Mouse (Mus musculus) midbrain, postnatal 0 days (tissue): ENCODE results near the gene Coasy. TPM values are rescaled to one million over a fixed set of nuclear protein-coding genes. Genes with fewer than 3 reads are reported as not detected.

Source experiments
- ATAC-seq: fragments of 200-750 bp; cut with Nextera tagmentation; 2 replicates; pipeline ENCODE4 v1.8.0; 2017; ENCODE audit warnings: moderate number of reproducible peaks, mild to moderate bottlenecking, moderate TSS enrichment, moderate library complexity; ENCODE audit not compliant: low FRiP score
- DNase-seq: peaks from one replicate; pipeline ENCODE4 v3.0.0-alpha.2; 2015; ENCODE audit warnings: low spot score
- H3K27ac ChIP-seq: fragments of 300-500 bp; sonication (generic); 2 replicates; pipeline ENCODE4 v1.5.1; 2014; ENCODE audit warnings: low read depth, mild to moderate bottlenecking, low read length, mixed read lengths
- H3K27me3 ChIP-seq: fragments of 300-500 bp; sonication (generic); 2 replicates; pipeline ENCODE4 v1.6.1; 2014; ENCODE audit warnings: low read length, control low read depth, mixed read lengths; ENCODE audit not compliant: insufficient read depth
- H3K36me3 ChIP-seq: fragments of 300-500 bp; sonication (generic); 2 replicates; pipeline ENCODE4 v1.6.1; 2014; ENCODE audit warnings: low read length, control low read depth, mixed read lengths; ENCODE audit not compliant: insufficient read depth
- H3K4me1 ChIP-seq: fragments of 300-500 bp; sonication (generic); 2 replicates; pipeline ENCODE4 v1.6.1; 2014; ENCODE audit warnings: mild to moderate bottlenecking, control low read depth, antibody characterized with exemption, low read length, mixed read lengths; ENCODE audit not compliant: insufficient read depth
- H3K4me2 ChIP-seq: fragments of 300-500 bp; sonication (generic); 2 replicates; pipeline ENCODE4 v1.6.1; 2014; ENCODE audit warnings: low read depth, mild to moderate bottlenecking, low read length, mixed read lengths; ENCODE audit not compliant: poor library complexity, severe bottlenecking
- H3K4me3 ChIP-seq: fragments of 300-500 bp; sonication (generic); 2 replicates; pipeline ENCODE4 v1.5.1; 2014; ENCODE audit warnings: low read depth, mild to moderate bottlenecking, low read length, moderate library complexity
- H3K9ac ChIP-seq: fragments of 300-500 bp; sonication (generic); replicated peaks from 2 replicates; pipeline ENCODE4 v1.6.1; 2014; ENCODE audit warnings: mild to moderate bottlenecking, low read length, moderate library complexity, mixed read lengths; ENCODE audit not compliant: poor library complexity, severe bottlenecking
- H3K9me3 ChIP-seq: fragments of 300-500 bp; sonication (generic); 2 replicates; pipeline ENCODE4 v1.6.1; 2016; ENCODE audit warnings: low read length, control low read depth
- CTCF ChIP-seq: IDR thresholded peaks from 2 replicates; pipeline ENCODE4 v1.5.1; 2016; ENCODE audit warnings: antibody characterized with exemption, mild to moderate bottlenecking
- WGBS: fragments of 180-500 bp; shearing (Covaris S2); extraction: QIAGEN DNeasy Blood & Tissue Kit; methylation state at CpG from one replicate; pipeline ENCODE4 v1.1.7; 2014; 5-methylcytosine and 5-hydroxymethylcytosine counted together
- polyA plus RNA-seq: library from polyadenylated mRNA; unstranded; fragments of >200 nt; fragmentation: Nextera tagmentation; extraction: Ambion mirVana; gene quantifications from 2 replicates; pipeline ENCODE4 v1.2.1, GENCODE M21; 2015
- total RNA-seq: library from RNA; depleted of rRNA; stranded (reverse); fragments of >200 nt; gene quantifications from 2 replicates; pipeline ENCODE4 v1.2.3, GENCODE M21; 2014; rRNA removed

The Coasy gene
- total and polyA plus RNA-seq, 2 experiments from 2014 or later, result 31.5 to 48.7 TPM

- Histone ChIP-seq H3K36me3 (no peaks in the 10 kb centered on the region), H3K9me3 (no peaks in the 10 kb centered on the region), H3K27me3 (no peaks in the 10 kb centered on the region), H3K4me1 (no peaks in the 10 kb centered on the region), H3K27ac (no peak overlapping the region), H3K4me3 (no peak overlapping the region), H3K9ac (no peak overlapping the region), H3K4me2 (no peak overlapping the region)
- WGBS, result 81% methylated on average over 13 of the region's 13 CpGs
- TF ChIP-seq CTCF, result no peak
- no peak for ATAC-seq
- no peak for DNase-seq
Measured at GRCm38 (mm10) chr11:101134217-101134865, 52.0 kb downstream of the Coasy start.

Other genes starting within 250 kb of the Coasy start
- gene Stat5b, start 231.8 kb upstream of the Coasy start, total RNA-seq, result 22.5 and 25.6 TPM in 2 replicates
- 13.0 and 15.7 TPM in 2 replicates for gene Stat5b, start 231.8 kb upstream of the Coasy start, polyA plus RNA-seq
- gene Stat5a, start 223.2 kb upstream of the Coasy start, total RNA-seq, result 5.1 and 8.5 TPM in 2 replicates
- 4.0 TPM in 2 replicates for gene Stat5a, start 223.2 kb upstream of the Coasy start, polyA plus RNA-seq
- 37.8 and 47.1 TPM in 2 replicates for gene Stat3, start 143.0 kb upstream of the Coasy start, total RNA-seq
- gene Stat3, start 143.0 kb upstream of the Coasy start, polyA plus RNA-seq, result 34.2 and 40.8 TPM in 2 replicates
- 24.8 and 26.0 TPM in 2 replicates for gene Cavin1, start 111.7 kb upstream of the Coasy start, total RNA-seq
- gene Cavin1, start 111.7 kb upstream of the Coasy start, polyA plus RNA-seq, result 46.0 and 47.5 TPM in 2 replicates
- 242 and 247 TPM in 2 replicates for gene Atp6v0a1, start 73.1 kb upstream of the Coasy start, total RNA-seq
- gene Atp6v0a1, start 73.1 kb upstream of the Coasy start, polyA plus RNA-seq, result 204 and 210 TPM in 2 replicates
- 20.9 and 22.2 TPM in 2 replicates for gene Naglu, start 12.6 kb upstream of the Coasy start, total RNA-seq
- 16.0 and 16.6 TPM in 2 replicates for gene Naglu, start 12.6 kb upstream of the Coasy start, polyA plus RNA-seq
- gene Hsd17b1, start 4.2 kb upstream of the Coasy start, total RNA-seq, result 0.27 TPM in 1 of 2 replicates, not detected in the other
- not detected in 2 replicates for gene Hsd17b1, start 4.2 kb upstream of the Coasy start, polyA plus RNA-seq
- gene Mlx, start 4.7 kb downstream of the Coasy start, total RNA-seq, result 60.7 and 61.3 TPM in 2 replicates
- gene Mlx, start 4.7 kb downstream of the Coasy start, polyA plus RNA-seq, result 64.1 and 67.8 TPM in 2 replicates
- 5.3 and 6.9 TPM in 2 replicates for gene Psmc3ip, start 12.9 kb downstream of the Coasy start, total RNA-seq
- gene Psmc3ip, start 12.9 kb downstream of the Coasy start, polyA plus RNA-seq, result 8.9 and 10.3 TPM in 2 replicates
- gene Retreg3, start 37.3 kb downstream of the Coasy start, total RNA-seq, result 54.9 and 61.7 TPM in 2 replicates
- gene Retreg3, start 37.3 kb downstream of the Coasy start, polyA plus RNA-seq, result 24.8 and 26.0 TPM in 2 replicates
- 40.5 and 52.6 TPM in 2 replicates for gene Tubg1, start 37.4 kb downstream of the Coasy start, total RNA-seq
- 64.4 and 64.6 TPM in 2 replicates for gene Tubg1, start 37.4 kb downstream of the Coasy start, polyA plus RNA-seq
- 38.4 and 40.6 TPM in 2 replicates for gene Tubg2, start 73.3 kb downstream of the Coasy start, total RNA-seq
- gene Tubg2, start 73.3 kb downstream of the Coasy start, polyA plus RNA-seq, result 86.1 and 93.8 TPM in 2 replicates
- gene Cntnap1, start 88.0 kb downstream of the Coasy start, total RNA-seq, result 12.5 and 15.0 TPM in 2 replicates
- 3.0 and 3.2 TPM in 2 replicates for gene Cntnap1, start 88.0 kb downstream of the Coasy start, polyA plus RNA-seq
- gene Plekhh3, start 88.8 kb downstream of the Coasy start, total RNA-seq, result 13.7 and 23.4 TPM in 2 replicates
- 5.8 and 6.2 TPM in 2 replicates for gene Plekhh3, start 88.8 kb downstream of the Coasy start, polyA plus RNA-seq
- 0.61 and 1.4 TPM in 2 replicates for gene Ccr10, start 92.9 kb downstream of the Coasy start, total RNA-seq
- gene Ccr10, start 92.9 kb downstream of the Coasy start, polyA plus RNA-seq, result 0.75 and 0.83 TPM in 2 replicates
- gene Ezh1, start 143.9 kb downstream of the Coasy start, total RNA-seq, result 26.5 and 40.0 TPM in 2 replicates
- 25.4 and 25.9 TPM in 2 replicates for gene Ezh1, start 143.9 kb downstream of the Coasy start, polyA plus RNA-seq
- 55.0 and 67.5 TPM in 2 replicates for gene Ramp2, start 163.5 kb downstream of the Coasy start, total RNA-seq
- 95.3 and 103 TPM in 2 replicates for gene Ramp2, start 163.5 kb downstream of the Coasy start, polyA plus RNA-seq
- 77.3 and 82.3 TPM in 2 replicates for gene Vps25, start 171.1 kb downstream of the Coasy start, total RNA-seq
- gene Vps25, start 171.1 kb downstream of the Coasy start, polyA plus RNA-seq, result 130 and 144 TPM in 2 replicates
- gene Wnk4, start 178.0 kb downstream of the Coasy start, total RNA-seq, result 4.2 and 8.1 TPM in 2 replicates
- 7.5 and 9.2 TPM in 2 replicates for gene Wnk4, start 178.0 kb downstream of the Coasy start, polyA plus RNA-seq
- gene Cntd1, start 196.4 kb downstream of the Coasy start, total RNA-seq, result not detected in 2 replicates
- 0.25 and 0.42 TPM in 2 replicates for gene Cntd1, start 196.4 kb downstream of the Coasy start, polyA plus RNA-seq
- gene Coa3, start 196.5 kb downstream of the Coasy start, total RNA-seq, result 136 and 168 TPM in 2 replicates
- gene Coa3, start 196.5 kb downstream of the Coasy start, polyA plus RNA-seq, result 204 and 229 TPM in 2 replicates
- gene Becn1, start 219.7 kb downstream of the Coasy start, total RNA-seq, result 94.4 and 209 TPM in 2 replicates
- gene Becn1, start 219.7 kb downstream of the Coasy start, polyA plus RNA-seq, result 145 and 150 TPM in 2 replicates
- gene Psme3, start 233.6 kb downstream of the Coasy start, total RNA-seq, result 69.1 and 74.0 TPM in 2 replicates
- gene Psme3, start 233.6 kb downstream of the Coasy start, polyA plus RNA-seq, result 75.0 and 76.5 TPM in 2 replicates
- 5.3 and 6.7 TPM in 2 replicates for gene Aoc2, start 242.5 kb downstream of the Coasy start, total RNA-seq
- gene Aoc2, start 242.5 kb downstream of the Coasy start, polyA plus RNA-seq, result 0.64 and 0.77 TPM in 2 replicates
- 0.66 and 1.2 TPM in 2 replicates for gene Aoc3, start 248.0 kb downstream of the Coasy start, total RNA-seq
- 0.07 and 0.20 TPM in 2 replicates for gene Aoc3, start 248.0 kb downstream of the Coasy start, polyA plus RNA-seq